Mouse (Mus musculus) liver, embryonic 14.5 days (tissue): Measurements from ENCODE around the gene Tmem50b. TPM values are rescaled to one million over a fixed set of nuclear protein-coding genes. Genes with fewer than 3 reads are reported as not detected.
A peak's percentile ranks its signal among the peaks of the same experiment; 100 is the strongest.
"Not testable (repeated sequence)": the region's sequence is repeated elsewhere in the genome, so short reads cannot be mapped to it uniquely, and the experiment has no call there.

Experiments used
- ATAC-seq: fragments of 200-750 bp; cut with Nextera tagmentation; 2 replicates; pipeline ENCODE4 v1.8.0; 2017; ENCODE audit warnings: moderate number of reproducible peaks, mild to moderate bottlenecking, moderate library complexity; ENCODE audit not compliant: insufficient read depth
- DNase-seq, 3 experiments: peaks; one replicate each; pipeline ENCODE4 v3.0.0-alpha.2; 2012 to 2013; ENCODE audit warnings: low read depth in 3 of 3, low spot score in 3 of 3
- H3K27ac ChIP-seq: fragments of 300-500 bp; sonication (generic); 2 replicates; pipeline ENCODE4 v1.5.1; 2014; ENCODE audit warnings: moderate library complexity, mild to moderate bottlenecking, control low read depth, inconsistent platforms
- H3K27me3 ChIP-seq: fragments of 300-500 bp; sonication (generic); 2 replicates; pipeline ENCODE4 v1.6.1; 2014; ENCODE audit warnings: mild to moderate bottlenecking, low read length, moderate library complexity; ENCODE audit not compliant: control insufficient read depth, insufficient read depth
- H3K36me3 ChIP-seq: fragments of 300-500 bp; sonication (generic); replicated peaks from 2 replicates; pipeline ENCODE4 v1.6.1; 2014; ENCODE audit warnings: low read depth; ENCODE audit not compliant: control insufficient read depth, insufficient read depth
- H3K4me1 ChIP-seq, 2 experiments: fragments of 200-500 bp in 1 of 2; fragments of 300-500 bp in 1 of 2; sonication (generic) in 1 of 2; replicated peaks; 2 replicates each; pipeline ENCODE4 v1.6.1; 2012 to 2014; ENCODE audit warnings: antibody characterized with exemption in 1 of 2, inconsistent platforms in 1 of 2, low read length in 1 of 2; ENCODE audit not compliant: control insufficient read depth in 2 of 2, insufficient read depth in 2 of 2
- H3K4me2 ChIP-seq: fragments of 300-500 bp; sonication (generic); 2 replicates; pipeline ENCODE4 v1.6.1; 2014; ENCODE audit warnings: low read depth, mild to moderate bottlenecking, control low read depth, moderate library complexity
- H3K4me3 ChIP-seq, 2 experiments: fragments of 200-500 bp in 1 of 2; fragments of 300-500 bp in 1 of 2; sonication (generic) in 1 of 2; 2 replicates each; pipeline ENCODE4 v1.5.1; 2012 to 2014; ENCODE audit warnings: low read depth in 2 of 2, low read length in 2 of 2, mild to moderate bottlenecking in 2 of 2, control low read depth in 1 of 2, inconsistent platforms in 1 of 2, moderate library complexity in 1 of 2; ENCODE audit not compliant: insufficient read depth in 1 of 2
- H3K9ac ChIP-seq: fragments of 300-500 bp; sonication (generic); replicated peaks from 2 replicates; pipeline ENCODE4 v1.6.1; 2014; ENCODE audit warnings: mild to moderate bottlenecking, control low read depth, moderate library complexity
- H3K9me3 ChIP-seq: fragments of 300-500 bp; sonication (generic); 2 replicates; pipeline ENCODE4 v1.6.1; 2016; ENCODE audit warnings: low read length, mixed read lengths; ENCODE audit not compliant: control insufficient read depth
- CTCF ChIP-seq: IDR thresholded peaks from 2 replicates; pipeline ENCODE4 v1.5.1; 2016; ENCODE audit warnings: antibody characterized with exemption, low read depth, control low read depth
- EP300 ChIP-seq: IDR thresholded peaks from 2 replicates; pipeline ENCODE4 v1.6.1; 2016; ENCODE audit warnings: antibody characterized with exemption, low read depth
- WGBS: fragments of 180-500 bp; shearing (Covaris S2); extraction: QIAGEN DNeasy Blood & Tissue Kit; methylation state at CpG from one replicate; pipeline ENCODE4 v1.1.7; 2014; ENCODE audit not compliant: insufficient replicate concordance; 5-methylcytosine and 5-hydroxymethylcytosine counted together
- polyA plus RNA-seq, 2 experiments: library from polyadenylated mRNA; depleted of rRNA in 1 of 2; stranded (reverse) in 1 of 2; unstranded in 1 of 2; fragments of >200 nt; fragmentation: Nextera tagmentation in 1 of 2; extraction: Ambion mirVana in 1 of 2; gene quantifications; 2 replicates each; pipeline versions ENCODE4 v1.2.1 to v1.2.3; 2012 to 2014

The Tmem50b gene
- polyA plus RNA-seq (2012; rRNA removed) (2.5 and 2.8 TPM in 2 replicates), polyA plus RNA-seq (2014; fragmentation: Nextera tagmentation; extraction: Ambion mirVana) (5.0 TPM in 2 replicates)

GRCm38 (mm10) chr16:91597672-91598010 lies at the start of gene Tmem50b:
Gene Tmem50b (minus strand): TSS chr16:91597800.
- Histone ChIP-seq H3K27ac (no peak within 1 kb of the TSS), H3K9ac (peak within 1 kb of the TSS; percentile 55), H3K4me2 (peak within 1 kb of the TSS; percentile 98), H3K36me3 (no peaks in the 10 kb centered on the region), H3K27me3 (peaks cover 6% of the 10 kb centered on the region), H3K4me3 (peak within 1 kb of the TSS; percentile 65 to 68), H3K9me3 (no peaks in the 10 kb centered on the region), H3K4me1 (peaks cover 12 to 17% of the 10 kb centered on the region in 2 experiments)
- TF ChIP-seq CTCF (no peak), EP300 (no peak)
- peak; percentile 92 to 95 (median 95) for DNase-seq
- under 1% methylated on average over 34 of the region's 34 CpGs for WGBS
- ATAC-seq = peak; percentile 97

- peaks cover 10 to 13% of the 10 kb centered on the region in 2 experiments for H3K4me1 ChIP-seq
- H3K4me2 ChIP-seq = peak within 1 kb of the TSS; percentile 99
- peaks cover 15% of the 10 kb centered on the region for H3K36me3 ChIP-seq
- under 1% methylated on average over 59 of the region's 59 CpGs for WGBS
- peak; percentile 86 to 89 (median 87) for DNase-seq
- no peaks in the 10 kb centered on the region for H3K9me3 ChIP-seq
- H3K27me3 ChIP-seq = no peaks in the 10 kb centered on the region
- TF ChIP-seq EP300 (no peak), CTCF (0 out of 2 replicates have a peak, but pooled peaks have one; percentile 2)
- H3K9ac ChIP-seq = peak within 1 kb of the TSS; percentile 95
- H3K27ac ChIP-seq = peak within 1 kb of the TSS; percentile 97
- peak within 1 kb of the TSS; percentile 85 to 88 for H3K4me3 ChIP-seq
- peak; percentile 81 for ATAC-seq
Measured at GRCm38 (mm10) chr16:91646681-91647419, 49.2 kb upstream of the Tmem50b start, which contains the start of gene Gart. Gene Gart (minus strand): TSS chr16:91646952.

- 0% methylated on average over 11 of the region's 11 CpGs for WGBS
- Histone ChIP-seq H3K9me3 (no peaks in the 10 kb centered on the region), H3K27me3 (no peaks in the 10 kb centered on the region), H3K9ac (peak overlapping the region; percentile 80), H3K4me3 (peak overlapping the region; percentile 81 to 88), H3K4me2 (peak overlapping the region; percentile 99), H3K27ac (peak overlapping the region; percentile 67), H3K4me1 (peaks cover 10 to 13% of the 10 kb centered on the region in 2 experiments), H3K36me3 (peaks cover 20% of the 10 kb centered on the region)
- DNase-seq = peak; percentile 51 to 65 (median 56)
- no peak for TF ChIP-seq EP300
- TF ChIP-seq CTCF = peak; percentile 35; the same call in 1 of the 2 replicates
- ATAC-seq = no peak
Measured at GRCm38 (mm10) chr16:91645995-91646602, 48.5 kb upstream of the Tmem50b start.

DNA sequence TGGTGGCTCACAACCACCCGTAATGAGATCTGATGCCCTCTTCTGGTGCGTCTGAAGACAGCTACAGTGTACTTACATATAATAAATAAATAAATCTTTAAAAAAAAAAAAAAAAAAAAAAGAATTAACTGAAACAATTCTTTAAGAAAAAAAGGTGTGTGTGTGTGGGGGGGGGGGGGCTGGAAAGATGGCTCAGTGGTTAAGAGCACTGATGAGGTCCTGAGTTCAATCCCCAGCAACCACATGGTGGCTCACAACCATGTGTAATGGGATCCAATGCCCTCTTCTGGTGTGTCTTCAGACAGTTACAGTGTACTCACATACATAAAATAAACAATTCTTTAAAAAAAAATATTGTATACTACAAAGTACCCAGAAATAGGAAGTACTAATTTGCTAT lies 47.8 kb upstream of the Tmem50b start:
- Histone ChIP-seq H3K4me2 (peak overlapping the region; percentile 99), H3K4me1 (peaks cover 10 to 13% of the 10 kb centered on the region in 2 experiments), H3K36me3 (peaks cover 22% of the 10 kb centered on the region), H3K4me3 (peak overlapping the region in 1 of 2 experiments; percentile 88; a peak in 2 of 4 replicates)
- H3K9me3 ChIP-seq, H3K27me3 ChIP-seq, H3K27ac ChIP-seq, H3K9ac ChIP-seq, DNase-seq, ATAC-seq: not testable (repeated sequence)
- WGBS = no CpG with 5 or more reads among the region's 2 CpGs

DNA sequence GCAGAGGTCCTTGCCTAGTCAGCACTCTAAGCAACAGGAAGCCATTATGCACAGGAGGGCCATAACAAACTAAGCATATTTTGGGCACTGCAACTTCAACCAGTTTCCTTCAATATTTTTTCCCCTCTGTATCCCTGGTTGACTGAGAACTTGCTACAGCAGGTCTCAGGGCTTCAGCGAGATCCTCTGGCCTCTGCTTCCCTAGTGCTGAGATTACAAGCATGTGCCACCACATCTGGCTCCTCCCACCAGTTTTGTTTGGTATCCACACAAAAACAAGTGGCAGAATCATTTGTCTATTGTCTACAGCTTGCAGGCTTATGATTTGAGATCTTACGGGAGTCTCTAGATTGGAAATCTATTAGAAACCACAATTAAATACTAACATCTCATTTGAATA lies 47.3 kb upstream of the Tmem50b start:
- peaks cover 10 to 11% of the 10 kb centered on the region in 2 experiments for H3K4me1 ChIP-seq
- TF ChIP-seq EP300 = no peak
- no peak for TF ChIP-seq CTCF
- no peak for DNase-seq
- H3K27ac ChIP-seq = no peak overlapping the region
- H3K27me3 ChIP-seq = no peaks in the 10 kb centered on the region
- peak overlapping the region; percentile 23; the same call in 1 of the 2 replicates for H3K9ac ChIP-seq
- H3K4me2 ChIP-seq = peak overlapping the region; percentile 99
- no peak for ATAC-seq
- WGBS = 42% methylated on average over 2 of the region's 2 CpGs
- H3K9me3 ChIP-seq = no peaks in the 10 kb centered on the region
- peak overlapping the region in 1 of 2 experiments; percentile 20; a peak in 1 of 4 replicates for H3K4me3 ChIP-seq
- peaks cover 27% of the 10 kb centered on the region for H3K36me3 ChIP-seq
